Mouse (Mus musculus): ENCODE measurements around the gene Vwa5a.

Vwa5a gene

GRCm38 (mm10) chr9:38718102-38718501, at the start of gene Vwa5a:
Gene Vwa5a (plus strand): TSS chr9:38718268.
- DNase-seq = peak; percentile 71

DNA sequence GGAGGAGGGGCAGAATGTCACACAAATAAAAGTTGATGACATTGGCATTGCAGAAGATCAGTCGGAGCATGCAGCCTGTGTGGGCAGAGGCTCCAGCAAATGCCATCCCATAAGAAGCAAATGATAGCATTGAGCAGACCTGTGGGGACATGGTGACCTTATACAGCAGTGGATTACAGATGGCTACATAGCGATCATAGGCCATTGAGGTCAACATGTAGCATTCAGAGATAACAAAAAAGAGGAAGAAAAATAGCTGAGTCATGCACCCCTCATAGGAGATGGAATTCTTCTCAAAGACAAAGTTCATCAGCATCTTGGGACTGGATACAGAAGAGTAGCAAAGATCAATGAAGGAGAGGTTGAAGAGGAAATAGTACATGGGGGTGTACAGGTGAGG, 45.2 kb upstream of the Vwa5a start:
- no peak for DNase-seq

DNA sequence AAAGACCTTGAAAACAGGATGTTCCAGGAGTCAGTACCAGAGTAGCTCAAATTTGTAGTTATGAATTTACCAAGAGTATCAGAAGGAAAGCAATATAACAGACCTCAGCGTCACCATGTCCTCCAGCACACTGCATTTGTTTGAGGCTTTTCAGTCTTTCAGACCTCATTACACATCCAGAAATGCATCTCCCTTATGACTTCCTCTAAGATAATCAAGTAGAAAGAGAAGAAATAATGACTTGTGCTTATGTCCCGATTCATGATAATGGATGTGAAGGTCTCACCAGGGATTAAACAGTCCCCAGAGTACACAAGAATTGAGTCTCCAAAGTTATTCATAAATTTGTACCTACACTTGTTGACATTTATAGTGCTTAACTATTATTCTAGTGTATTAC, 43.6 kb upstream of the Vwa5a start, which contains the start of gene Olfr918:
Gene Olfr918 (minus strand): TSS at position 101 of the 400 bp plus-strand sequence.
- DNase-seq = no peak

GRCm38 (mm10) chr9:38718927-38719441, 916 bp downstream of the Vwa5a start:
- peak; percentile 21 for DNase-seq

DNA sequence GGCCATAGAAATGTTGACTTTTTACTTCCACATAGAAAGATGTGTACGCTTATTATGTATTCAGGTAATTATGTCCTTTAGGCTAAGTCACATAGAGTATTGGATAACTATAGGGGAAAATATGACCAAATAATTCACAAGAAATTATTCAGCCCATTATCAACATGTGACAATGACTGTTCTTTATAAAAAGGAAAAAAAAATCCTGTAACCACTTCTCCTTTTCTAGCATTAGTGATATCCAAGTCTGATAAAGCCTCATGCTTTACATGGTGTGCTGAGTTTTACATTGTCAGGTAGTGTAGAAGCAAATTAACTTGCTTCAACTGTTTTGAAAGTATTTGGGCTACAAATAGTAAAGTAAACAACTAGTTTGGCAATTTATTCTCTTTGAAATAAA, 6.0 kb downstream of the Vwa5a start:
- DNase-seq = no peak

DNA sequence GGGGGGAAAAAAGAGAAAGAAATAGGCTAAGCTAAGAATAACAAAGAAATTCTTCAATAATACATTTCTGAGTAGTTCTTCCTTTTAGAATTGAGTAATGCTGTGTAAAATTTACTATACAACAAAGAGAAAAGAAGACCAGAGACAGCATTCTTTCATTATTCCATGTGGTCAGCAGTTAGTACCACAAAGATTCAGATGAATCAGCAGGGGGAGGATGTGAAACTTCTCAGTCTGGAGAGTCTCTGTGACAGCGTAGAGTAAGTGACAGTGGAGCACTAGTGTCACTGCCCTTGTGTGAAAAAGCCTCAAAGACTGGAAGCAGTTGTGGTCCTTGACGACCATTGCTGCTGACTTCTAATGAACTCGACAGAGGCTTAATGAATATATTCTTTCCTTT, 10.2 kb downstream of the Vwa5a start:
- DNase-seq = no peak

GRCm38 (mm10) chr9:38741408-38741807, 23.3 kb downstream of the Vwa5a start:
- no peak for DNase-seq

DNA sequence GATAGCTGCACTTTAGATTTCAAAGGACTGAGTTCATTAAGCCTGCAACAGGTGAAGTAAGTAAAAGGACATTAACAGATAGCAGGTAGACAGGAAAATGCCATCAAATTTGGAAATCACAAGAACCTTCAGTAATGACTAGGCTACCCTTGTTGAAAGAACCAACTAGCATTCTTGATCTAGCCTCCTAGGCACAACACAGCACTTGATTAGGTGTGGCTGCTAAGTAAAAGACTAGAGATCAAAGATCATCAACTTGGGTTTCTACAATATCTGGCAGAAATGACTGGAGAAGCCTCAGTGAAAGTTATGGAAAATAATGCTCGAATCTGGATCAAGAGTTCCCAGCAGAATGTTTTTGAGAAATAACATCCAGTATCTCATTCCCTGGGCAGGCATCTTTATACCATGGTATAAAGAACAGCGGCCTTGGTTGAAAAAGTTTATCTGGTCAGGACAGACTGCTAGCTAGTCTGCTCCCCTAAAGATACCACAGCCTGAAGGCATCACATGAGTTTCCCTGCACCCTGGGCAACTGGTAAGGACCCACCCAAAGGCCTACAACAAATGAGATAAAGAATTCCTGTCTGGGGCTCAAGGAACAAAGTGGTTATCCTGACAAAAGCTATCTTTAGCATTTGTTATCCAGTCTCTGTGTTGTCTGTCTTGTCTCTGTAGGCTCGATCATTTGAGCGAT, 26.7 kb downstream of the Vwa5a start:
- no peak for DNase-seq

DNA sequence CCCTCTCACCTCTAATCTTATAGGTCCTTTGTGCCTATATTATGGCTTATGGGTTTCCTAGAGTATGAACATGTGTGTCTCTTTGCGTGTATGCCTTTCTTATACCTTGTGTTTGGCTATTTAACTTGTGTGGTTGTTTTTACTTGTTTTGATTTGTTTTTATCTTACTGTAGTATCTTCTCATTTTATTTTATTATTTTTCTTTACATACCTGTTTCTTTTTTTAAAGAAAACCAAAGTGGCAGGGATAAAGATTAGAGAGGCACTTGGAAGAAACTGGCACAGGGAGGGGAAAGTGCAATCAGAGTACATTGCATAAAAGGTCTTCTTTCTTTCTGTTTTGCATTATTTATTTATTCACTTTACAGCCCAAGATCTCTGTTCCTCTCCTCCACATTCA, 33.9 kb downstream of the Vwa5a start, which contains the start of gene Olfr920:
Gene Olfr920 (plus strand): TSS at position 301 of the 400 bp plus-strand sequence.
- DNase-seq = no peak

- DNase-seq = no peak
Observed at GRCm38 (mm10) chr9:38772768-38773167, 54.7 kb downstream of the Vwa5a start, which contains the start of gene Olfr921. Gene Olfr921 (plus strand): TSS chr9:38773068.

DNA sequence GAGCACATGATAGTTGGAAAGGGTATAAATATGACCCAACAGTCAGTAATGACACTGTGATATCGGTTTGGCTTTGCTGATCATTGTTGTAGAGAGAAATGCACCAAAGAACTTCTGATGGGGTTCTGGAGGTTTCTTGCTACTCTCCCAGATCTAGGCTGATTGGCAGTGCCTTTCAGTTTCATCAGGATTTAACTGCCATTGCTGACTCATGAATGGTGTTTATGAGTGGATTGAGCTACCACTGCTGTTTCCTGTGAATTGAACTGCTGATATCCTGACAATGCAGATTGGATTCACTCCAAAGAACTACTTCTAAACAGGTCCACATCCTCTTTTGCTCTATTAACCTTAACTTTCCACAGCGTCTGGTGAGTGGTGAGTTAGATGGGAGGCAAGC, 74.6 kb downstream of the Vwa5a start:
- no peak for DNase-seq
